ENCODE assay signal across 17 mouse cellular contexts in genomic region chr8:61581259-61581658, GRCm38 (mm10).
"Had no signal": no experiment of that assay in that cellular context is flagged by ENCODE, and none has a peak within 500 bp of the region (broad histone marks: within the 10 kb centered on the region; RNA-seq: fewer than 3 reads in every experiment).

No protein-coding gene starts in this region.

- H3K27ac ChIP-seq: kidney, postnatal 0 days; limb, embryonic 10.5 days; limb, embryonic 13.5 days; liver, embryonic 12.5 days; liver, embryonic 15.5 days; lung, embryonic 15.5 days; midbrain, embryonic 10.5 days; midbrain, embryonic 13.5 days had no signal

- H3K9ac ChIP-seq: limb, embryonic 13.5 days; liver, embryonic 12.5 days; liver, embryonic 15.5 days; lung, embryonic 15.5 days; midbrain, embryonic 13.5 days had no signal

- H3K9me3 ChIP-seq: limb, embryonic 10.5 days; liver, embryonic 12.5 days; liver, embryonic 15.5 days; lung, embryonic 15.5 days; megakaryocyte, embryonic 14.5 days; midbrain, embryonic 10.5 days; midbrain, embryonic 13.5 days had no signal

- H3K36me3 ChIP-seq: liver, embryonic 12.5 days; liver, embryonic 15.5 days; midbrain, embryonic 13.5 days had no signal

- H3K4me1 ChIP-seq: midbrain, embryonic 10.5 days; midbrain, embryonic 13.5 days had no signal

- H3K4me3 ChIP-seq: limb, embryonic 10.5 days; limb, embryonic 13.5 days; liver, embryonic 12.5 days; liver, embryonic 15.5 days; lung, embryonic 15.5 days; megakaryocyte, embryonic 14.5 days; midbrain, embryonic 10.5 days; midbrain, embryonic 13.5 days had no signal

- H3K4me2 ChIP-seq: limb, embryonic 13.5 days; liver, embryonic 12.5 days; liver, embryonic 15.5 days; lung, embryonic 15.5 days; midbrain, embryonic 13.5 days had no signal

- DNase-seq: kidney, adult 2 months; kidney, postnatal 36 days; liver; lung, adult 18-20 months; lung, postnatal 10 days; lung, postnatal 36 days; thymus, adult 18-20 months; thymus, postnatal 36 days had no signal

- H3K27me3 ChIP-seq: limb, embryonic 13.5 days; liver, embryonic 12.5 days; liver, embryonic 15.5 days; lung, embryonic 15.5 days; midbrain, embryonic 13.5 days had no signal
